Mouse (Mus musculus) lung, adult 2 months (tissue): ENCODE data around the gene Trp73. TPM values are rescaled to one million over a fixed set of nuclear protein-coding genes. Genes with fewer than 3 reads are reported as not detected.

ENCODE experiments used
- DNase-seq: peaks from one replicate; pipeline ENCODE4 v3.0.0; 2022
- H3K4me1 ChIP-seq: fragments of 200-500 bp; 2 replicates; pipeline ENCODE4 v1.6.1; 2011; ENCODE audit warnings: low read length; ENCODE audit not compliant: control insufficient read depth, insufficient read depth
- H3K4me3 ChIP-seq: fragments of 200-500 bp; replicated peaks from 2 replicates; pipeline ENCODE3; 2011; ENCODE audit warnings: low read depth, mild to moderate bottlenecking, control low read depth, low read length; ENCODE audit errors: extremely low read depth
- CTCF ChIP-seq: fragments of 200-500 bp; IDR thresholded peaks from 2 replicates; pipeline ENCODE4 v1.5.1; 2011; ENCODE audit warnings: mild to moderate bottlenecking, low read length, control low read depth; ENCODE audit not compliant: insufficient read depth
- POLR2A ChIP-seq: fragments of 200-500 bp; IDR thresholded peaks from 2 replicates; pipeline ENCODE4 v1.6.1; 2011; ENCODE audit warnings: low read depth, mild to moderate bottlenecking, control low read depth, low read length, borderline replicate concordance; ENCODE audit errors: extremely low read depth
- WGBS: fragments of 180-500 bp; shearing (Covaris S2); methylation state at CpG from one replicate; pipeline ENCODE4 v1.1.7; 2018; 5-methylcytosine and 5-hydroxymethylcytosine counted together
- polyA plus RNA-seq: library from polyadenylated mRNA; depleted of rRNA; stranded (reverse); fragments of >200 nt; gene quantifications from 2 replicates; pipeline ENCODE4 v1.2.3, GENCODE M21; 2012; rRNA removed

Trp73 gene
- polyA plus RNA-seq, 1 experiment = 10.0 TPM

DNA sequence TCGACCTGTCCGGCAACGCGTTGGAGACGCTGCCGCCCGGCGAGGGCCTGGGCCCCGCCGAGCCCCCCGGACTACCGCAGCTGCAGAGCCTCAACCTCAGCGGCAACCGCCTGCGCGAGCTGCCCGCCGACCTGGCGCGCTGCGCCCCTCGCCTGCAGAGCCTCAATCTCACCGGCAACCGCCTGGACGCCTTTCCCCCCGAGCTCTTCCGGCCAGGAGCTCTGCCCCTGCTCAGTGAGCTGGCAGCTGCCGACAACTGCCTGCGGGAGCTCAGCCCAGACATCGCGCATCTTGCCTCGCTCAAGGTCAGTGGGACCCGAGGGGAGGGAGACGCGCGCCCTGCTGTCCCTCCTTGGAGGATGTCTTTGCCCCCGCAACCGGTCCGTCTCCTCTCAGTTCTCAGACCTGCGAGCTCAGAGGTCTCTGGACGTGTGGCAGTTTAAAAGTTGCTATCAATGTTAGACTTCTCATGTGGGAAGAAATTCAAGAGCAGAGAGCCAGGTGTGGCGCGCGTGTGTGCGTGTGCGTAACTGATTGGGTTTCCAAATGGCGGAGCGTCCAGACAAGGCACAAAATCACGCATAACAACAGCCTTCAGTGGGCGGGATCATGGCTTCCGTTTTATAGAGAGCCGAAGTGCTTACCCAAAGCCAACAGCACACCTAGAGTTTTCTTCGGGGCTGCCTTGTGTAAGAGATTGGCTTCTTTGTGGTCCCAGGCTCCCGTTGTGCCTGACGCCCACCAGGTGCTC lies 127.7 kb downstream of the Trp73 start:
- peak overlapping the region; percentile 75 for H3K4me3 ChIP-seq
- no peak for DNase-seq
- WGBS = under 1% methylated on average over 54 of the region's 55 CpGs
- peaks cover 12% of the 10 kb centered on the region for H3K4me1 ChIP-seq
- TF ChIP-seq POLR2A = no peak
- no peak for TF ChIP-seq CTCF

DNA sequence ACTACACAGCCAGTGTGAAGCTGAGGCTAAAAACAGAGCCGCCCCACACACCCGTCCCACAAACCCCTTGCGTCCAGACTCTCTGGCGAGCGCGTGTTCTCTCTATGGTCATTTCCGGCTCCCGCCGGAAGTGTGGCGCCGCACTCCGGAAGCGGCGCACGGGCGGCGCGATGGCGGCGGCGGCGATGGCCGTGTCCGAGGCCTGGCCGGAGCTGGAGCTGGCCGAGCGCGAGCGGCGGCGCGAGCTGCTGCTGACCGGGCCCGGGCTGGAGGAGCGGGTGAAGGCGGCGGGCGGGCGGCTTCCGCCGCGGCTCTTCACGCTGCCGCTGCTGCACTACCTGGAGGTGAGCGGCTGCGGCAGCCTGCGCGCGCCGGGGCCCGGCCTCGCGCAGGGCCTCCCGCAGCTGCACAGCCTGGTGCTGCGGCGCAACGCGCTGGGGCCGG lies 128.3 kb downstream of the Trp73 start, which contains the start of gene Lrrc47:
TSS of gene Lrrc47 (plus strand) at position 86 of the 444 bp plus-strand sequence.
- under 1% methylated on average over 59 of the region's 59 CpGs for WGBS
- H3K4me1 ChIP-seq = peaks cover 12% of the 10 kb centered on the region
- DNase-seq = peak; percentile 80
- peak within 1 kb of the TSS; percentile 75 for H3K4me3 ChIP-seq
- TF ChIP-seq CTCF (no peak), POLR2A (peak; percentile 50; the same call in 1 of the 2 replicates)

DNA sequence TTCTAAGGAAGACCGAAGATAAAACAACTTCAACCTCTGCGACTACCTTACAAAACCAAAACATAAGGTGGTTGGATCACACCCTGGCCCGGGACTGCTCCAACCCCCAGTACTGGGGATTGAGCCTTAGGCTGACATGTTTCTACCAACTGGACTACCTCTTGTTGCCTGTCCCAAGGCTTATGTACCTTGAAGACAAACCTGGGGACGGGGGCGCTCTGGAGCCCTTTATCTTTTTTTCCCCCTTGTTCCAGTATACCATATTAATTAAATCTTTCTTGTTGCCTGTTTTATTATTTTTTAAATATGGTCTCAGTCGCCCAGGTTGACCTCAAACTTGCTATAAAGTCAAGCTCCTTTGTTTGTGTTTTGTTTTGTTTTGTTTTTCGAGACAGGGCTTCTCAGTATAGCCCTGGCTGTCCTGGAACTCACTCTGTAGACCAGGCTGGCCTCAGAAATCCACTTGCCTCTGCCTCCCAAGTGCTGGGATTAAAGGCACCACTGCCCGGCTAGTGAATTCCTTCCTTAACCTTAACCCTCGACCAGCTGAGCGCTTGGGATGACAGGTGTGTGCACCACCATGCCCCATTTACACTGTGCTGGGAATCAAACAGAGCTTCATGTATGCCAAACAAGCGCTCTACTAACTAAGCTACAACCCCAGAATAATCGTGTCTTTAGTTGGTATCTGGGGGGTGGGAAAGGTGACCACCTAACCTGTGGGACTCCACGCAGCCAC lies 128.9 kb downstream of the Trp73 start:
- no peak for DNase-seq
- H3K4me1 ChIP-seq = peaks cover 12% of the 10 kb centered on the region
- WGBS = 30% methylated on average over 13 of the region's 13 CpGs
- peak overlapping the region; percentile 75 for H3K4me3 ChIP-seq
- TF ChIP-seq CTCF (no peak), POLR2A (no peak)

DNA sequence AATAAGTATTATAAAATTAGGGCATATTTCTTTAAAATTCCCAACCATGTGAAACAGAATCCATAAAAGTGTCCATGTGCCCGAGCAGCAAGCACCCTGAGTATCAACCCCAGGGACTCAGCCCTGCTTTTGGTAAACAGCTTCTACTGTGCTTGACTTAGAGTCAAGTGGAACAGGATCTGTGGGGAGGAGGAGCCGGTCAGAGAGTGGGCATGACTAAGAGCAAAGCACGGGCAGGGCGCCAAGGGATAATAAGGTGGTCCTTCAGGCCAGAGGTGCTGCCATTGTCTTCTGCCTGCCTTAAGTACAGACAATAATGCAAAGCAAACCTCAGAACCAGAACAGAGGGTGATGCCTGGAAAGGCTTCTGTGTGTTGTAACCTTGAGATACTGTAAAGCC lies 132.2 kb downstream of the Trp73 start:
- peaks cover 3% of the 10 kb centered on the region for H3K4me1 ChIP-seq
- DNase-seq = peak; percentile 69
- no peak for TF ChIP-seq CTCF
- TF ChIP-seq POLR2A = no peak
- H3K4me3 ChIP-seq = no peak overlapping the region
- 56% methylated on average over 4 of the region's 4 CpGs for WGBS

DNA sequence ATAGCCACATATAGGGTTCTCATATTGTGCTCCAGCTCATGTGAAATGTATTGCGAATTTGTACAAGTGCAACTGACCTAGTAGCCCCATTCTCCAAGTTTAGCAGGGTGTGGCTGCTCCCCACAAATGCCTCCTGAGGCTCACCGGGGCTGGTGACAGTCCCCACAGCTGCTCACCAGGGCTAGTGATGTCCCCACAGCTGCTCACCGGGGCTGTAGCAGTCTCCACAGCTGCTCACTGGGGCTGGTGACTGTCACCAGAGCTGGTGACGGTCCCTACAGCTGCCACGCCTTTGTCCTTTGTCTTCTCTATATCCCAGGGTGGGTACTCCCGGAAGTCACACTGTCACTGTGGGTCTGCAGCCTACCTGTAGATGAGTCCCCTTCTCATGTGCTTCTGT lies 133.7 kb downstream of the Trp73 start:
- no peak for DNase-seq
- Histone ChIP-seq H3K4me1 (no peaks in the 10 kb centered on the region), H3K4me3 (no peak overlapping the region)
- WGBS = 90% methylated on average over 6 of the region's 6 CpGs
- TF ChIP-seq POLR2A (no peak), CTCF (no peak)

Other genes starting within 250 kb of the Trp73 start
- gene A430005L14Rik, start 183.0 kb downstream of the Trp73 start, polyA plus RNA-seq = 25.2 and 29.3 TPM in 2 replicates
- 11.8 and 14.3 TPM in 2 replicates for gene Dffb, start 165.1 kb downstream of the Trp73 start, polyA plus RNA-seq
- gene Cep104, start 165.0 kb downstream of the Trp73 start, polyA plus RNA-seq = 19.1 and 20.8 TPM in 2 replicates
- 55.5 and 57.4 TPM in 2 replicates for gene Lrrc47, start 128.5 kb downstream of the Trp73 start, polyA plus RNA-seq
- 102 and 121 TPM in 2 replicates for gene Smim1, start 114.0 kb downstream of the Trp73 start, polyA plus RNA-seq
- not detected in 2 replicates for gene Ccdc27, start 97.5 kb downstream of the Trp73 start, polyA plus RNA-seq
- 20.2 and 20.3 TPM in 2 replicates for gene Wrap73, start 2.2 kb upstream of the Trp73 start, polyA plus RNA-seq
- gene Tprgl, start 20.5 kb upstream of the Trp73 start, polyA plus RNA-seq = 223 and 276 TPM in 2 replicates
- gene Megf6, start 30.5 kb upstream of the Trp73 start, polyA plus RNA-seq = 68.6 and 83.1 TPM in 2 replicates
- gene Arhgef16, start 161.5 kb upstream of the Trp73 start, polyA plus RNA-seq = 15.1 and 18.0 TPM in 2 replicates
- gene B230104I21Rik, start 195.9 kb upstream of the Trp73 start, polyA plus RNA-seq = not detected in 2 replicates